30 mouse cellular contexts compared by ENCODE assay signal in the genomic region with DNA sequence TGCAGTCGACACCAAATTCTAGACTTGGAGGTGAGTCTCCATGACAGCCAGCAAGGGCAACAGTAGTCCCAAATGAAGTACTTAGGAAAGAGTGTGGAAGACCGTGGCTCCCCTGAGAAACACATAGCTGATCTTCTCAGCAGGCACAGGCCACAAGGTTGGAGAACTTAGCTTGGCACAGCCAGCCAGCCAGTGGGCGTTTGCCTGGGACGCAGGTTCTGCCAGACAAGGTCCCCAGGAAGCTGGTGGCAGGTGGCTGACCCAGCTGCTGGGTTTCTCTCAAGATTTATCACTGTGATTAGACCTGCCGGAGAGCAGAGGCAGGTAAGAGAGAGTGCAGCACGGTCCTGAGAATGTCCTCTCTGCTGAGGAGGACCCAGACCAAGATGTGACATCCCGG. TPM values are rescaled to one million over a fixed set of nuclear protein-coding genes. Genes with fewer than 3 reads are reported as not detected.
DNase-seq lines count a peak whose midpoint lies in the region; ATAC-seq and TF ChIP-seq lines count a peak whose summit lies in the region.
"Had no signal": no experiment of that assay in that cellular context is flagged by ENCODE, and none has a peak within 500 bp of the region (broad histone marks: within the 10 kb centered on the region; RNA-seq: fewer than 3 reads in every experiment).

No protein-coding gene starts in this region.

- 24% methylated on average over 7 of the region's 7 CpGs for WGBS in cerebellum, adult 2 months
- 64% methylated on average over 7 of the region's 7 CpGs for WGBS in intestine, embryonic 16.5 days
- 67% methylated on average over 7 of the region's 7 CpGs for WGBS in intestine, embryonic 15.5 days
- WGBS in intestine, postnatal 0 days, result 69% methylated on average over 7 of the region's 7 CpGs

- DNase-seq in cerebellum, adult 2 months, result peak; percentile 40 to 48
- no peak for DNase-seq in cerebellum, adult 9-10 months
- peak; percentile 11 for DNase-seq in urinary bladder, postnatal 14 days (ENCODE audit: low spot score)
- DNase-seq in urinary bladder, adult 18-20 months (ENCODE audit: low spot score in 2 of 2), result no peak
- no peak for DNase-seq in natural killer cell, adult 2 months (ENCODE audit: low spot score in 2 of 2)
- DNase-seq: B cell, adult 2 months; gastrocnemius, postnatal 25 days; heart, adult 11 months; heart, postnatal 36 days; kidney, adult 2 months; kidney, postnatal 36 days; layer of hippocampus, postnatal 36 days; liver; lung, adult 2 months; lung, postnatal 10 days; midbrain, embryonic 14.5 days; retina, postnatal 1 day; right cerebral cortex, postnatal 14 days; thymus, postnatal 25 days had no signal

- H3K27ac ChIP-seq in cerebellum, adult 2 months (ENCODE audit: insufficient read depth, low read length), result no peak overlapping the region
- H3K27ac ChIP-seq in intestine, embryonic 16.5 days (ENCODE audit: low read length), result no peak overlapping the region
- no peak overlapping the region for H3K27ac ChIP-seq in intestine, embryonic 15.5 days
- no peak overlapping the region for H3K27ac ChIP-seq in intestine, postnatal 0 days (ENCODE audit: low read depth, low read length)
- H3K27ac ChIP-seq: embryonic facial prominence, embryonic 10.5 days; embryonic facial prominence, embryonic 15.5 days; forebrain, embryonic 13.5 days; hindbrain, embryonic 12.5 days; liver, embryonic 14.5 days; macrophage; neural tube, embryonic 15.5 days had no signal

- no peak for TF ChIP-seq POLR2A in cerebellum, adult 2 months (IDR thresholded peaks at IDR 0.05; ENCODE audit: borderline replicate concordance, insufficient read depth, low read length)

- ATAC-seq in intestine, embryonic 16.5 days, result 0 out of 2 replicates have a peak, but pooled peaks have one; percentile 24
- ATAC-seq in intestine, embryonic 15.5 days, result no peak
- ATAC-seq in intestine, postnatal 0 days, result 0 out of 2 replicates have a peak, but pooled peaks have one; percentile 41
- ATAC-seq: forebrain, embryonic 13.5 days had no signal

- no peaks in the 10 kb centered on the region for H3K36me3 ChIP-seq in intestine, embryonic 16.5 days (ENCODE audit: control insufficient read depth, insufficient read depth, low read length)
- no peaks in the 10 kb centered on the region for H3K36me3 ChIP-seq in intestine, embryonic 15.5 days
- H3K36me3 ChIP-seq in intestine, postnatal 0 days (ENCODE audit: control insufficient read depth, insufficient read depth), result peaks cover 8% of the 10 kb centered on the region
- H3K36me3 ChIP-seq: embryonic facial prominence, embryonic 15.5 days had no signal

- H3K9me3 ChIP-seq in intestine, embryonic 16.5 days (ENCODE audit: control insufficient read depth, low read length), result no peaks in the 10 kb centered on the region
- no peaks in the 10 kb centered on the region for H3K9me3 ChIP-seq in intestine, embryonic 15.5 days
- H3K9me3 ChIP-seq in intestine, postnatal 0 days (ENCODE audit: control insufficient read depth), result no peaks in the 10 kb centered on the region
- H3K9me3 ChIP-seq: embryonic facial prominence, embryonic 10.5 days; embryonic facial prominence, embryonic 15.5 days; forebrain, embryonic 13.5 days; hindbrain, embryonic 12.5 days; neural tube, embryonic 15.5 days had no signal

- no peak overlapping the region for H3K4me2 ChIP-seq in intestine, embryonic 16.5 days (ENCODE audit: low read depth, low read length)
- H3K4me2 ChIP-seq in intestine, embryonic 15.5 days (replicated peaks), result no peak overlapping the region
- no peak overlapping the region for H3K4me2 ChIP-seq in intestine, postnatal 0 days (replicated peaks; ENCODE audit: low read depth)
- H3K4me2 ChIP-seq: embryonic facial prominence, embryonic 15.5 days; forebrain, embryonic 13.5 days; heart, embryonic 11.5 days; hindbrain, embryonic 12.5 days; neural tube, embryonic 15.5 days had no signal

- H3K27me3 ChIP-seq in cerebellum, adult 2 months (ENCODE audit: control insufficient read depth, insufficient read depth, low read length), result no peaks in the 10 kb centered on the region
- H3K27me3 ChIP-seq in intestine, embryonic 16.5 days (replicated peaks; ENCODE audit: control insufficient read depth, insufficient read depth, low read length), result no peaks in the 10 kb centered on the region
- no peaks in the 10 kb centered on the region for H3K27me3 ChIP-seq in intestine, embryonic 15.5 days (replicated peaks)
- H3K27me3 ChIP-seq in intestine, postnatal 0 days (replicated peaks; ENCODE audit: control insufficient read depth, insufficient read depth, low read length), result no peaks in the 10 kb centered on the region
- H3K27me3 ChIP-seq: embryonic facial prominence, embryonic 15.5 days; forebrain, embryonic 13.5 days; hindbrain, embryonic 12.5 days; neural tube, embryonic 15.5 days had no signal

- TF ChIP-seq CTCF in cerebellum, adult 2 months (IDR thresholded peaks at IDR 0.05; ENCODE audit: borderline replicate concordance, insufficient read depth, low read depth, low read length), result no peak
- TF ChIP-seq CTCF in intestine, postnatal 0 days (IDR thresholded peaks at IDR 0.05; ENCODE audit: low read depth), result no peak

- peaks cover 4% of the 10 kb centered on the region; the same call in 1 of the 2 replicates for H3K4me1 ChIP-seq in cerebellum, adult 2 months (ENCODE audit: control insufficient read depth, insufficient read depth, low read length)
- H3K4me1 ChIP-seq in intestine, embryonic 16.5 days (ENCODE audit: control insufficient read depth, insufficient read depth, low read length), result peaks cover 5% of the 10 kb centered on the region; the same call in 1 of the 2 replicates
- H3K4me1 ChIP-seq in intestine, embryonic 15.5 days (replicated peaks), result no peaks in the 10 kb centered on the region
- no peaks in the 10 kb centered on the region for H3K4me1 ChIP-seq in intestine, postnatal 0 days (replicated peaks; ENCODE audit: control insufficient read depth, insufficient read depth, low read length)
- H3K4me1 ChIP-seq: embryonic facial prominence, embryonic 10.5 days; embryonic facial prominence, embryonic 15.5 days; forebrain, embryonic 13.5 days; hindbrain, embryonic 12.5 days had no signal

- no peak overlapping the region for H3K9ac ChIP-seq in intestine, embryonic 16.5 days (ENCODE audit: low read depth, low read length)
- no peak overlapping the region for H3K9ac ChIP-seq in intestine, embryonic 15.5 days
- H3K9ac ChIP-seq in intestine, postnatal 0 days (ENCODE audit: low read depth, low read length), result no peak overlapping the region
- H3K9ac ChIP-seq: embryonic facial prominence, embryonic 15.5 days; forebrain, embryonic 13.5 days; hindbrain, embryonic 12.5 days; liver, embryonic 14.5 days; neural tube, embryonic 15.5 days had no signal

- H3K4me3 ChIP-seq in cerebellum, adult 2 months (replicated peaks; ENCODE audit: insufficient read depth, low read depth, low read length), result no peak overlapping the region
- H3K4me3 ChIP-seq in intestine, embryonic 16.5 days (ENCODE audit: low read length), result no peak overlapping the region
- no peak overlapping the region for H3K4me3 ChIP-seq in intestine, embryonic 15.5 days (replicated peaks)
- H3K4me3 ChIP-seq in intestine, postnatal 0 days (ENCODE audit: low read depth, low read length), result no peak overlapping the region
- H3K4me3 ChIP-seq: embryonic facial prominence, embryonic 10.5 days; embryonic facial prominence, embryonic 15.5 days; forebrain, embryonic 13.5 days; hindbrain, embryonic 12.5 days; neural tube, embryonic 15.5 days had no signal

RNA-seq across cellular contexts. Expression of a gene that starts 17.4 kb away (rescaled TPM):
- polyA plus RNA-seq in cerebellum, adult 2 months (2012; rRNA removed), result 26.0 and 27.1 TPM in 2 replicates
- polyA plus RNA-seq in intestine, embryonic 16.5 days (2015; fragmentation: Nextera tagmentation; extraction: Ambion mirVana), result 8.2 and 8.3 TPM in 2 replicates
- polyA plus RNA-seq in intestine, embryonic 15.5 days (2015; fragmentation: Nextera tagmentation; extraction: Ambion mirVana), result 7.1 and 7.7 TPM in 2 replicates
- 8.1 and 8.2 TPM in 2 replicates for polyA plus RNA-seq in intestine, postnatal 0 days (2015; fragmentation: Nextera tagmentation; extraction: Ambion mirVana)

RNA-seq across cellular contexts. Expression of a gene that starts 37.0 kb away (rescaled TPM):
- 20.5 and 21.8 TPM in 2 replicates for polyA plus RNA-seq in cerebellum, adult 2 months (2012; rRNA removed)
- polyA plus RNA-seq in intestine, embryonic 16.5 days (2015; fragmentation: Nextera tagmentation; extraction: Ambion mirVana), result 6.8 and 6.9 TPM in 2 replicates
- polyA plus RNA-seq in intestine, embryonic 15.5 days (2015; fragmentation: Nextera tagmentation; extraction: Ambion mirVana), result 12.4 and 13.5 TPM in 2 replicates
- polyA plus RNA-seq in intestine, postnatal 0 days (2015; fragmentation: Nextera tagmentation; extraction: Ambion mirVana), result 6.7 and 7.4 TPM in 2 replicates

Comparison
In these comparisons a context has a peak if more than half of its experiments do, and no peak if none do; other contexts are left out.
1. DNase-seq: peak in cerebellum, adult 2 months (2 of 2) and urinary bladder, postnatal 14 days (single experiment); none in cerebellum, adult 9-10 months (single experiment), urinary bladder, adult 18-20 months (0 of 2) and natural killer cell, adult 2 months (0 of 2).